Mouse (Mus musculus): ENCODE data around the gene Slc38a3.

GRCm38 (mm10) chr9:107716951-107717350 lies 47.6 kb upstream of the Slc38a3 start:
- TF ChIP-seq CTCF (IDR thresholded peaks at IDR 0.05; ENCODE audit: control insufficient read depth, insufficient read depth, insufficient replicate concordance, low read depth, low read length) = no peak
- TF ChIP-seq POLR2A (IDR thresholded peaks at IDR 0.05; ENCODE audit: control insufficient read depth, low read depth, low read length) = no peak

All from testis, adult 2 months (tissue).